Mouse (Mus musculus) splenic B cell, adult 2 months (primary cell): ENCODE results near the gene Scn8a.

ENCODE experiments used
- DNase-seq: peaks from one replicate; pipeline ENCODE4 v3.0.0-alpha.2; 2011; ENCODE audit warnings: low read depth, low spot score
- H3K27me3 ChIP-seq: 2 replicates; pipeline ENCODE4 v1.6.1; 2012; ENCODE audit warnings: mild to moderate bottlenecking, low read length, moderate library complexity, mixed read lengths; ENCODE audit not compliant: control insufficient read depth, poor library complexity, insufficient read depth, severe bottlenecking
- H3K36me3 ChIP-seq: 2 replicates; pipeline ENCODE4 v1.6.1; 2012; ENCODE audit warnings: mild to moderate bottlenecking, low read length, moderate library complexity, mixed read lengths; ENCODE audit not compliant: control insufficient read depth, poor library complexity, insufficient read depth, severe bottlenecking

Gene Scn8a

DNA sequence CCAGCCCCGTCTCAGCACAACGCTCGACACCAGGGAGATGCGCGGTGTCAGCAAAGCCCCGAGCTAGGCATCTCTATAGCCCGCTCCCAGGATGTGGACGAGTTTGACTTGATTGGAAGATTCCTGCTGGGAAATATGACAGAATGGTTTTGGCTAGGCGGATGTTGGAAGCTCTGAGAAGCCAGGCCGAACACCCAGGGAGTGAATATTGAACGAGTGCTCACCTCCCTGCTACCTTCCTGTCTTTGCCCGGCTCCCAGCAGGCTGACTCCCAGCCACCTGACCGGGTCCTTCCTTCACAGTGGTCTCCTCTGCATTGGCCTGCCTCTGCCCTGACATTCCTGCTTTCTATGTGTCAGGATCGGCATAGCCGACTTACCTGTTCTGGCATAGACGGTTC lies 85.1 kb downstream of the Scn8a start:
- no peak for DNase-seq
- H3K27me3 ChIP-seq: no peaks in the 10 kb centered on the region
- no peaks in the 10 kb centered on the region for H3K36me3 ChIP-seq

- no peaks in the 10 kb centered on the region for H3K36me3 ChIP-seq
- no peak for DNase-seq
- H3K27me3 ChIP-seq: no peaks in the 10 kb centered on the region; the same call in none of the 2 replicates
These were observed 91.3 kb downstream of the Scn8a start for GRCm38 (mm10) chr15:100960958-100961357.

GRCm38 (mm10) chr15:100961561-100961960 lies 91.9 kb downstream of the Scn8a start:
- no peak for DNase-seq
- Histone ChIP-seq H3K27me3 (no peaks in the 10 kb centered on the region; the same call in none of the 2 replicates), H3K36me3 (no peaks in the 10 kb centered on the region)

- H3K36me3 ChIP-seq: no peaks in the 10 kb centered on the region
- no peaks in the 10 kb centered on the region for H3K27me3 ChIP-seq
- no peak for DNase-seq
These were observed 101.8 kb downstream of the Scn8a start for GRCm38 (mm10) chr15:100971443-100971842.

DNA sequence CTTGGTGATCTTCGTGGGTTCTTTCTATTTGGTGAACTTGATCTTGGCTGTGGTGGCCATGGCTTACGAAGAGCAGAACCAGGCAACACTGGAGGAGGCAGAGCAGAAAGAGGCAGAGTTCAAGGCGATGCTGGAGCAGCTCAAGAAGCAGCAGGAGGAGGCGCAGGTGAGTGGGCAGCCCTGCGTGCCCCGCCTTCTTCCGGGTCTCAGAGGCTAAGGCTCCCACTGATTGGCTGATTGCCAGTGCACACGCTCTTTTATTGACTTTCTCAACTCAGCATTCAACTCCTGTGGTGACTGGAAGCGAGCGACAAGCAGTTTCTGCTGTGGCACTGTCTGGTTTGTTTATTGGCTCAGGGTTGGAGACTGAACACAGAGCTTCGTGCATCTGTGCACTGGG lies 103.1 kb downstream of the Scn8a start:
- no peaks in the 10 kb centered on the region for H3K36me3 ChIP-seq
- DNase-seq: no peak
- no peaks in the 10 kb centered on the region for H3K27me3 ChIP-seq

DNA sequence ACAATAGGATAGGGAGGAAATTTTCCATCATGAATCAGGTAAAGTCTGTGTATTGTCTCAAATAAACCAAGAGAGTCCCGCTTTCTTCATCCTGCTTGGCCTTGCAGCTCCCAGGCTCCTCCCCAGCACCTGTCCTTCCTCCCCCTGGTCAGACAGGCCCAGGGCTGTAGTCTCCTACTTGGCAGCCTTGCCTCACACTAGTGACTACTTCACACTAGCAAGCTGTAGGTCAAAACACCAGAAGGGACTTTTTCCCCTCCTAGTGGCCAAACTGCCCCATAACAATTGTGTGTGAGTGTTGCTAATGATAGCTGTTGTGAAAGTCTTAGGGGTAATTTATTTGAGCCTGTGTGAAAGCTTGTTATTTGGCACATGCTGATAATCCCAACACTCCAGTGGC lies 105.0 kb downstream of the Scn8a start:
- H3K27me3 ChIP-seq: no peaks in the 10 kb centered on the region
- H3K36me3 ChIP-seq: no peaks in the 10 kb centered on the region
- peak; percentile 44 for DNase-seq

DNA sequence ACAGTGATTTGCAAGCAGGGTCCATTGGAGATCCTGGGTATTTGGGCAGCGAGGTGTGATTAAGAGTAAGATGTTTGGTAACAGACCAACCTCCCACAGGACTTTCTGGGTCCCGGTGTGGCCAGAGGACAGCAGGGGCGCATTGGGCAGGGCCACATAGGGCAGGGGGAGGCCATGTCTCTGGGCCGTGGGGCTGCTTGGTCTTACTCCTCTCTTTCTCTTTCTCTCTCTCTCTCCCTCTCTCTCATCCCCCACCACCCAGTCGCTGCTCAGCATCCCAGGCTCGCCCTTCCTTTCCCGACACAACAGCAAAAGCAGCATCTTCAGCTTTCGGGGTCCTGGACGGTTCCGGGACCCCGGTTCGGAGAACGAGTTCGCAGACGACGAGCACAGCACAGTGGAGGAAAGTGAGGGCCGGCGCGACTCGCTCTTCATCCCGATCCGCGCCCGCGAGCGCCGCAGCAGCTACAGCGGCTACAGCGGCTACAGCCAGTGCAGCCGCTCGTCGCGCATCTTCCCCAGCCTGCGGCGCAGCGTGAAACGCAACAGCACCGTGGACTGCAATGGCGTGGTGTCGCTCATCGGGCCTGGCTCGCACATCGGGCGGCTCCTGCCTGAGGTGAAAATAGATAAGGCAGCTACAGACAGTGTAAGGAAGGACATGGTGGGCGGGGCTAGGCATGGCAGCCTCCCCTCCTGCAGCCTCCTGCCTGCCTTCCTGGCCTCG lies 113.9 kb downstream of the Scn8a start:
- no peaks in the 10 kb centered on the region; the same call in 1 of the 2 replicates for H3K27me3 ChIP-seq
- DNase-seq: peak; percentile 18

DNA sequence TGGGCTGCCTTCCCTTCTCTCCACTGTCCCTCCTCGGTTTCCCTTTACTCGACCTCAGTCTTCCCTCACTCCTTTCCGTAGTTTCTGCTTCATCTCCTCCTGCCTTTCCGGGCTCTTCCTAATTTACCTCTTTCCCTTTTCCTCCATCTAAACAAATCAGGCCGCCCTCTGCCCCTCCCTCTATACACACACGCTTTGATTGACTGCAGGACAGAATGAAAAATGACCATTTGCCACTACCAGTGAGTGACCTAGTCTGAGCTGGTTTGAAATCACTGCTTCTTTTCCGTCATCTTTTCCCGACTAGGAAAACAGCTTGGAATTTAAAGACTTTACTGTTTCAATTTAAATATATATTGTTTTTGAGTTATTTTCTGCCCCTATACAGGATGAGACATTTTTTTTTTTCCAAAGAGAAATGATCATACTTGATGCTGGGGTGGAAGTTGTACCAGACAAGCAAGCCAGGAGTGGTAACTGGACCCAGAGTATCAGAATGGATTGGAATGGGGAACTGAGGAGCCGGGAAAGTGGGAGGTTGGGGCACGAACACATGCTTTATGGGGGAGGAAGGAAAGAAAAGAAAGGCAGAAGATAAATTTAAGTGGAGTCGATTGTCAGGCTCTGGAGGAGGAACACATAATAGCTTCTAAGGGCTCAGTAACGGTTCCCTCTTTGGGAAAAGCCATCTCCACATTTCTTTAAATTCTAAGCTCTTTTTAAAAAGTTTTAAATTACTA lies 114.7 kb downstream of the Scn8a start:
- Histone ChIP-seq H3K27me3 (no peaks in the 10 kb centered on the region; the same call in 1 of the 2 replicates), H3K36me3 (no peaks in the 10 kb centered on the region)
- DNase-seq: no peak

More for the DNA sequence above, 113.9 kb downstream of the Scn8a start:
- no peaks in the 10 kb centered on the region for H3K36me3 ChIP-seq

GRCm38 (mm10) chr15:100986479-100986878 lies 116.8 kb downstream of the Scn8a start:
- DNase-seq: no peak
- Histone ChIP-seq H3K27me3 (no peaks in the 10 kb centered on the region; the same call in 1 of the 2 replicates), H3K36me3 (no peaks in the 10 kb centered on the region)

GRCm38 (mm10) chr15:100987031-100987430 lies 117.4 kb downstream of the Scn8a start:
- DNase-seq: no peak
- Histone ChIP-seq H3K36me3 (no peaks in the 10 kb centered on the region), H3K27me3 (no peaks in the 10 kb centered on the region; the same call in 1 of the 2 replicates)

GRCm38 (mm10) chr15:100990283-100990682 lies 120.6 kb downstream of the Scn8a start:
- Histone ChIP-seq H3K36me3 (no peaks in the 10 kb centered on the region), H3K27me3 (no peaks in the 10 kb centered on the region)
- no peak for DNase-seq

- DNase-seq: peak; percentile 47
- no peaks in the 10 kb centered on the region for H3K27me3 ChIP-seq
- no peaks in the 10 kb centered on the region for H3K36me3 ChIP-seq
These were observed 127.4 kb downstream of the Scn8a start for GRCm38 (mm10) chr15:100997090-100997489.

DNA sequence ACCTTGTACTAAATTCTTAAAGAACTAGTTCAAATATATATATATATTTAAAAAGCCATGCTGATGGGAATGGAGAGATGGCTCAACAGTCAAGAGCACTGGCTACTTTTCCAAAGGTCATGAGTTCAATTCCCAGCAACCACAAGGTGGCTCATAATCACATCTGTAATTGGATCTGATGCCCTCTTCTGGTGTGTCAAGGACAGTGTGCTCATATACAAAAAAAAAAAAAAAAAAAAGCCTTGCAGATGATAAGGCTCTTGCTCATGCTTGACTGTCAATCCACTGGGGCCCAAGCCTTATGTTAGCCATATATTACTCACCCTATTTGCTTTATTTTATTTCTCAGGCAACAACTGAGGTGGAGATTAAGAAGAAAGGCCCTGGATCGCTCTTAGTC lies 132.0 kb downstream of the Scn8a start:
- Histone ChIP-seq H3K36me3 (no peaks in the 10 kb centered on the region), H3K27me3 (peaks cover 2% of the 10 kb centered on the region; the same call in 1 of the 2 replicates)
- DNase-seq: no peak

DNA sequence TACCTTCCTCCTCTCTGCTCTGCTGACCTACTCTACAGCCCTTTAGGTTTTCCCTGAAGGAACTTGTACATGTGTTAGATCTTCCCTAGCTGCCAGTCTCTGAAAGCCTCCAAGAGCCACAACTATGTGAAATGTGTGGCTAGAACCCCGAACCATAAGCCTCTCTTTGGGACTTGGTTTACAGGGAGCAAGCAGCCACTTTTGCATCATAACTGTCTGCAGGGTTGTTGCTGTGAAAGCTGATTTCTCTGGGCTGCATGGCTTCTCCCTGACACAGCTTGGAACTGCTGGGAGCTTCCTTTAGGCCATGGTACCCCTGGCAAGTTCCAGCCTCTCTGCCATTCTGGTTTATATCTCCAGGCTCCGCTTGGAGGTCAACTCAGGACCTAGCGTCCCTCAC lies 132.8 kb downstream of the Scn8a start:
- Histone ChIP-seq H3K27me3 (peaks cover 2% of the 10 kb centered on the region; the same call in 1 of the 2 replicates), H3K36me3 (no peaks in the 10 kb centered on the region)

DNA sequence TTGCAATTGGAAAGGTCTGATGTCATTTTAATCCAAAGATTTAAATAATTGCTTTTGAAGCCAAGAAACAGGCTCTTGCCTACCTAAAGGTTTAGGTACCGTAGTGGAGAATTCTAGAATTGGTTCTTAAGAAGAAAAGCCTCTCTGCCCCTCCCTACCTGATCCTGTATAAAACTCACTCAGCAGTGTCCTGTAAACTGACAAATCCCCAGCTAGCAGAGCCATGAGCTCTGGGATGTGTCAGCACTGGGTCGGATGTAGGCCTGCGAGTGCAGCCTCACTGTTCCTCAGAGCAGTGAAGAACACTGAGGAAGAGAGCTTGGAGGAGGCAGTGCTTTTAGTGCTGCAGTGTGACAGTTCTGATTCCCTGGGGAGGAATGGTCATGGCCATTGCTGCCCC lies 134.9 kb downstream of the Scn8a start:
- DNase-seq: no peak

More for the DNA sequence above, 132.8 kb downstream of the Scn8a start:
- DNase-seq: no peak

More for the DNA sequence above, 134.9 kb downstream of the Scn8a start:
- Histone ChIP-seq H3K36me3 (no peaks in the 10 kb centered on the region), H3K27me3 (peaks cover 2% of the 10 kb centered on the region; the same call in 1 of the 2 replicates)
